Mouse (Mus musculus): ENCODE data around the gene Naga. TPM values are rescaled to one million over a fixed set of nuclear protein-coding genes. Genes with fewer than 3 reads are reported as not detected.
"Not testable (repeated sequence)": the region's sequence is repeated elsewhere in the genome, so short reads cannot be mapped to it uniquely, and the experiment has no call there.

Naga gene
- polyA plus RNA-seq, 1 experiment from 2014 or later, result 123 TPM

- in situ Hi-C loops (cut with MboI; ENCODE audit: low pct_unique_long_range_greater_than_20kb), result no loop called here
- POLR2A ChIA-PET, result no interaction called here
Observed at GRCm38 (mm10) chr15:82374437-82374836, 35.7 kb upstream of the Naga start.

GRCm38 (mm10) chr15:82372991-82373390 is 34.3 kb upstream of the Naga start:
- DNase-seq (ENCODE audit: low read depth, low spot score), result no peak
- no peak for TF ChIP-seq CTCF (IDR thresholded peaks at IDR 0.05)
- ChIA-PET POLR2A (no interaction called here), CTCF (no interaction called here)
- no peaks in the 10 kb centered on the region for H3K27me3 ChIP-seq
- no peak for ATAC-seq
- in situ Hi-C loops (cut with MboI; ENCODE audit: low pct_unique_long_range_greater_than_20kb), result no loop called here

More at GRCm38 (mm10) chr15:82374437-82374836, 35.7 kb upstream of the Naga start:
- ATAC-seq, result no peak
- H3K27me3 ChIP-seq, result no peaks in the 10 kb centered on the region
- CTCF ChIA-PET, result no interaction called here
- TF ChIP-seq CTCF (IDR thresholded peaks at IDR 0.05), result no peak
- DNase-seq (ENCODE audit: low read depth, low spot score), result no peak

DNA sequence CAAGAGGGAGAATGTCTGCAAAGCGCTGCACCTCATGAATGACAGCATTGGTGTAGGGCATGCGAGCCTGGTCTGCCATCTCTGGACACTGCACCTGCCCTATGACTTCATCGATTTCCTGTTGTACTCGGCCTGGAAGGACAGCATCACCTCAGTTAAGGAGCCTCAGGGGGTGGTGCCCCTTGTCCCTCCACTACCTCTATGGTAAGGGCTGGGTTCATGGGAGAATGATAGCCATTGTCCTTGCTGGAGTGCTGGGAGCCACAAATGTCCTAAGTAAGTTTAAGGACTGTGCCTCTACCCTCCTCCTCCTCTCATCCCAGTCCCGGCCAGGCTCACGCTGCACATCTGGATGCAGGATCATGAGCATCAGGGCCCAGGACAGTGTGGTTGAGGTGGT is 33.7 kb upstream of the Naga start:
- in situ Hi-C loops (cut with MboI; ENCODE audit: low pct_unique_long_range_greater_than_20kb), result no loop called here
- no peak for TF ChIP-seq CTCF (IDR thresholded peaks at IDR 0.05)
- ChIA-PET POLR2A (no interaction called here), CTCF (no interaction called here)
- ATAC-seq (no peak), DNase-seq (ENCODE audit: low read depth, low spot score) (no peak)
- no peaks in the 10 kb centered on the region for H3K27me3 ChIP-seq

DNA sequence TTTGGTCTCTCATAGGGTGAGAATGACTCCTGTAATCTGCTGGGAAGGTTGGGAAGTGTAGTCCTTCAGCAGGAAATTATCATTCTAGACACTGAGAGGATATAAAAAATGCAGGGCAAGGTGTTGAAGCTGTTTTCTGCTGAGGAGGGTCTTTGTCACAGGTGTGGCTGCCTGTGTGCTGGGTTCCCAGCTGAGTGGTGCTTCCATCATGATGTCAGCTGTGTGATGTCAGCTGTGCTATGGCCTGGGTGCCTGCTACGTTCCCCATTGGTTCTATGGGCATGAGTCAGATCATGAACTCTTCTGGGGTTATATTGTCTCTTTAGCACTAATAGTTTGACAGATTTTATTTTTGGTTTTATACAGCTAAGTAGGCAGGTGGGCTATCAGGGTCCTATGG is 30.1 kb upstream of the Naga start:
- in situ Hi-C loops (cut with MboI; ENCODE audit: low pct_unique_long_range_greater_than_20kb), result no loop called here
- DNase-seq (ENCODE audit: low read depth, low spot score) (no peak), ATAC-seq (no peak)
- H3K27me3 ChIP-seq, result no peaks in the 10 kb centered on the region
- no peak for TF ChIP-seq CTCF (IDR thresholded peaks at IDR 0.05)
- POLR2A ChIA-PET, result no interaction called here
- CTCF ChIA-PET, result interaction anchor here (0.9 kb wide), 1 partner anchor 11 kb away, joined by 3 read pairs; no protein-coding TSS in a partner anchor

- no peaks in the 10 kb centered on the region for H3K27me3 ChIP-seq
- no peak for TF ChIP-seq CTCF (IDR thresholded peaks at IDR 0.05)
- ChIA-PET CTCF (no interaction called here), POLR2A (no interaction called here)
- ATAC-seq, result no peak
- in situ Hi-C loops (cut with MboI; ENCODE audit: low pct_unique_long_range_greater_than_20kb), result no loop called here
- DNase-seq (ENCODE audit: low read depth, low spot score), result no peak
Observed at GRCm38 (mm10) chr15:82368146-82368545, 29.4 kb upstream of the Naga start.

GRCm38 (mm10) chr15:82364561-82364960 is 25.8 kb upstream of the Naga start:
- in situ Hi-C loops (cut with MboI; ENCODE audit: low pct_unique_long_range_greater_than_20kb); POLR2A ChIA-PET; H3K27me3 ChIP-seq; DNase-seq (ENCODE audit: low read depth, low spot score); CTCF ChIA-PET; ATAC-seq: not testable (repeated sequence)

GRCm38 (mm10) chr15:82363801-82364200 is 25.1 kb upstream of the Naga start:
- DNase-seq (ENCODE audit: low read depth, low spot score); CTCF ChIA-PET; POLR2A ChIA-PET; ATAC-seq; H3K27me3 ChIP-seq; in situ Hi-C loops (cut with MboI; ENCODE audit: low pct_unique_long_range_greater_than_20kb): not testable (repeated sequence)

- ATAC-seq, result no peak
- CTCF ChIA-PET, result no interaction called here
Observed at GRCm38 (mm10) chr15:82362234-82362633, 23.5 kb upstream of the Naga start.

DNA sequence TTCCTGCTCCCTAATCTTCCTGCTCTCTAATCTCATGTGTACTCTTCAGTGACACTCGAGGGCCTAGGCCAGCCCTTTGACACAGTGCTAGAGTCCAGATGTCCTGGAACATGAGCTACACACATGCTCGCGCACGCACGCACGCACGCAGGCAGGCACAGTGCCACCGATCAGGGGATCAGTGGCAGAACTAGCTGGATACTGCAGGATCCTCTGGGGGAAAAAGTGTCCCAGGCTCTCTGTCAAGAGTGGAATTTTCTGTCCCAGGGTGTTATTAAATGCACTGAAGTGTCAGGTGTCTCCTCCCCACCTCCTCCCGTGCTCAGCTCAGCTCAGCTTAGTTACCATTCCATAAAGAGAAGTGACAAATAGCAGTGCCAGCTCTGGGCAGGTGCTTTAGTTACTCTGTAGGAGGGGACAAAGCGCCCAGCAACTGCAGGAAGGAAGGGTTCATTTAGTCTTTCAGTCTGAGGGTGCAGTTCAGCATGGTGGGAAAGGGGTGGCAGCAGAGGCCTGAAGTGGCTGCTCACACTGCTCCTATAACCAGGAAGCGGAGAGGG is 22.8 kb upstream of the Naga start:
- POLR2A ChIA-PET, result no interaction called here
- in situ Hi-C loops (cut with MboI; ENCODE audit: low pct_unique_long_range_greater_than_20kb), result no loop called here

More at GRCm38 (mm10) chr15:82362234-82362633, 23.5 kb upstream of the Naga start:
- no peak for DNase-seq (ENCODE audit: low read depth, low spot score)
- in situ Hi-C loops (cut with MboI; ENCODE audit: low pct_unique_long_range_greater_than_20kb), result no loop called here
- H3K27me3 ChIP-seq, result no peaks in the 10 kb centered on the region
- TF ChIP-seq CTCF (IDR thresholded peaks at IDR 0.05), result no peak
- POLR2A ChIA-PET, result no interaction called here

DNA sequence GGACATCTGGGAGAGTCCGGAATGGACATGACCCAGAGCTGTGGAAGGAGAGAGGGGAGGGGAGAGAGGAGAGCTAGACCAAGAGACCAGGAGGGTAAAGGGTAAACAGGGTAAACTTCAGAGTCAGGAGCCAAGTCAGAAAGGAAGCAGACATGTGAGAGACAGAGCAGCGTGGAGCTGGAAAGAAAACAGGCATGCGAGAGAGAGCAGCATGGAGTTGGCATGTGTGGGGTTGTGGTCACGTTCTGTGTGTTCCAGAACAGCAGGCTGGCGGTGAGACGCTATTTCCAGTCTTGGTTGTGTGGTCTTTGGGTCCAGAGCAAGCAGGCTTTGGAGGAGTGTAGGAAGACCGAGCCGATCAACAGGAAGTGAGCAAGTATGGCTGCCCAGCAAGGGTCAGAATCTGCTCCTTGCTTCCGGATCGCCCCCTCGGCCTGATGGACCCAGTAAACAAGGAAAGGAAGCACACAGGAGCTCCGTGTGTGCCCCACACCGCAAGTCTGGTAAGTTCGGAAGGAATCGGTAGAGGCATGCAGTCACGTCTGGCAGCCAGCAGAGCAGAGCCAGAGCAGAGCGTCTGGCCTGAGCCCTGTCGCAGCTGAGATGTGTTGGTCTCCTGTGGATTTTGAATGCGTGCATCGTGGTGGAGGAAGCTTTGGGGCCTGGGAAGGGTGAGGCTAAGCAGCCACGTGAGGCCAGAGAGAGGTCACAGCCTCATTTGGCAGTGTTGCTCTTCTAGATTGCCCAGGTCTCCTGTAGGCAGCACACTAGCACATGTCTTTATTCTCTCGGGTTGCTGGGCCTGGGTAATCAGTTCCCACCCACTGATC is 19.9 kb upstream of the Naga start:
- no peak for TF ChIP-seq CTCF (IDR thresholded peaks at IDR 0.05)
- DNase-seq (ENCODE audit: low read depth, low spot score) (no peak), ATAC-seq (no peak)
- ChIA-PET CTCF (interaction anchor here (1.1 kb wide), 1 partner anchor 11 kb away, joined by 3 read pairs; no protein-coding TSS in a partner anchor), POLR2A (interaction anchor here (0.6 kb wide), 1 partner anchor 629 kb away, joined by 3 read pairs; the partner anchor contains the start of gene Tcf20)
- no peaks in the 10 kb centered on the region for H3K27me3 ChIP-seq
- in situ Hi-C loops (cut with MboI; ENCODE audit: low pct_unique_long_range_greater_than_20kb), result no loop called here

More for the DNA sequence above, 22.8 kb upstream of the Naga start:
- CTCF ChIA-PET, result interaction anchor here (1.5 kb wide), 1 partner anchor 56 kb away, joined by 4 read pairs; no protein-coding TSS in a partner anchor
- DNase-seq (ENCODE audit: low read depth, low spot score) (no peak), ATAC-seq (no peak)
- TF ChIP-seq CTCF (IDR thresholded peaks at IDR 0.05), result peak; percentile 34
- H3K27me3 ChIP-seq, result no peaks in the 10 kb centered on the region
